Mouse (Mus musculus) kidney, postnatal 0 days (tissue): ENCODE measurements at regions not wholly inside any gene's neighbourhood (a gene's known extent, or its start where the extent isn't known, plus 50 kb on each side); places are given as distances from the start of the nearest gene placed in this dataset.

Experiments used
- ATAC-seq: fragments of 200-750 bp; cut with Nextera tagmentation; replicated peaks from 2 replicates; pipeline ENCODE4 v1.8.0; 2017; ENCODE audit warnings: low read depth, moderate number of reproducible peaks, moderate TSS enrichment, moderate library complexity; ENCODE audit not compliant: low FRiP score
- DNase-seq: peaks from one replicate; pipeline ENCODE4 v3.0.0-alpha.2; 2016; ENCODE audit warnings: low spot score
- H3K27ac ChIP-seq: fragments of 300-500 bp; sonication (generic); 2 replicates; pipeline ENCODE4 v1.5.1; 2014; ENCODE audit warnings: mild to moderate bottlenecking
- H3K27me3 ChIP-seq: fragments of 300-500 bp; sonication (generic); 2 replicates; pipeline ENCODE4 v1.6.1; 2014; ENCODE audit warnings: low read length, mixed read lengths; ENCODE audit not compliant: insufficient read depth
- H3K36me3 ChIP-seq: fragments of 300-500 bp; sonication (generic); 2 replicates; pipeline ENCODE4 v1.6.1; 2014; ENCODE audit warnings: low read length, mixed read lengths; ENCODE audit not compliant: insufficient read depth
- H3K4me1 ChIP-seq: fragments of 300-500 bp; sonication (generic); replicated peaks from 2 replicates; pipeline ENCODE4 v1.6.1; 2014; ENCODE audit warnings: antibody characterized with exemption, low read length, mixed read lengths; ENCODE audit not compliant: insufficient read depth
- H3K4me2 ChIP-seq: fragments of 300-500 bp; sonication (generic); 2 replicates; pipeline ENCODE4 v1.6.1; 2014; ENCODE audit warnings: mild to moderate bottlenecking, low read length, moderate library complexity, mixed read lengths
- H3K4me3 ChIP-seq: fragments of 300-500 bp; sonication (generic); replicated peaks from 2 replicates; pipeline ENCODE4 v1.5.1; 2014; ENCODE audit warnings: low read depth, low read length
- H3K9ac ChIP-seq: fragments of 300-500 bp; sonication (generic); 2 replicates; pipeline ENCODE4 v1.6.1; 2014; ENCODE audit warnings: low read depth, low read length
- H3K9me3 ChIP-seq: fragments of 300-500 bp; sonication (generic); replicated peaks from 2 replicates; pipeline ENCODE4 v1.6.1; 2016; ENCODE audit warnings: low read length, inconsistent platforms, mixed read lengths
- CTCF ChIP-seq: IDR thresholded peaks from 2 replicates; pipeline ENCODE4 v1.5.1; 2016; ENCODE audit warnings: antibody characterized with exemption, low read depth, mild to moderate bottlenecking, moderate library complexity
- WGBS: fragments of 180-500 bp; shearing (Covaris S2); extraction: QIAGEN DNeasy Blood & Tissue Kit; methylation state at CpG from one replicate; pipeline ENCODE4 v1.1.7; 2014; 5-methylcytosine and 5-hydroxymethylcytosine counted together

- DNase-seq (peak; percentile 24), ATAC-seq (no peak)
- Histone ChIP-seq H3K27ac (no peak overlapping the region), H3K36me3 (no peaks in the 10 kb centered on the region), H3K4me2 (no peak overlapping the region), H3K4me1 (no peaks in the 10 kb centered on the region), H3K27me3 (no peaks in the 10 kb centered on the region), H3K4me3 (no peak overlapping the region), H3K9me3 (no peaks in the 10 kb centered on the region), H3K9ac (no peak overlapping the region)
- no peak for TF ChIP-seq CTCF
- 72% methylated on average over 18 of the region's 18 CpGs for WGBS
Measured at GRCm38 (mm10) chr1:57095361-57096247, 117.2 kb upstream of the Satb2 start.

GRCm38 (mm10) chr1:57096248-57096600 lies 117.8 kb upstream of the Satb2 start:
- Histone ChIP-seq H3K4me2 (no peak overlapping the region), H3K36me3 (no peaks in the 10 kb centered on the region), H3K4me3 (no peak overlapping the region), H3K27ac (no peak overlapping the region), H3K4me1 (no peaks in the 10 kb centered on the region), H3K9me3 (no peaks in the 10 kb centered on the region), H3K9ac (no peak overlapping the region), H3K27me3 (no peaks in the 10 kb centered on the region)
- peak; percentile 4 for DNase-seq
- ATAC-seq, result no peak
- 64% methylated on average over 4 of the region's 4 CpGs for WGBS
- TF ChIP-seq CTCF, result no peak

- Histone ChIP-seq H3K4me3 (no peak overlapping the region), H3K36me3 (no peaks in the 10 kb centered on the region), H3K9ac (no peak overlapping the region), H3K27me3 (no peaks in the 10 kb centered on the region), H3K4me1 (no peaks in the 10 kb centered on the region), H3K4me2 (no peak overlapping the region), H3K27ac (no peak overlapping the region), H3K9me3 (no peaks in the 10 kb centered on the region)
- no peak for TF ChIP-seq CTCF
- DNase-seq, result peak; percentile 36
- 56% methylated on average over 8 of the region's 8 CpGs for WGBS
- ATAC-seq, result no peak
Measured at GRCm38 (mm10) chr1:57096740-57097139, 118.3 kb upstream of the Satb2 start.

GRCm38 (mm10) chr1:57100614-57101013 lies 122.2 kb upstream of the Satb2 start:
- no peak for TF ChIP-seq CTCF
- Histone ChIP-seq H3K36me3 (no peaks in the 10 kb centered on the region), H3K27me3 (no peaks in the 10 kb centered on the region), H3K9me3 (no peaks in the 10 kb centered on the region), H3K4me2 (no peak overlapping the region), H3K4me3 (no peak overlapping the region), H3K27ac (no peak overlapping the region), H3K9ac (no peak overlapping the region), H3K4me1 (no peaks in the 10 kb centered on the region)
- WGBS, result 84% methylated on average over 2 of the region's 2 CpGs
- ATAC-seq (no peak), DNase-seq (no peak)

- Histone ChIP-seq H3K9me3 (no peaks in the 10 kb centered on the region), H3K27me3 (no peaks in the 10 kb centered on the region), H3K4me3 (no peak overlapping the region), H3K27ac (no peak overlapping the region), H3K4me1 (no peaks in the 10 kb centered on the region), H3K9ac (no peak overlapping the region), H3K4me2 (no peak overlapping the region), H3K36me3 (no peaks in the 10 kb centered on the region)
- WGBS, result 66% methylated on average over 10 of the region's 10 CpGs
- TF ChIP-seq CTCF, result no peak
- ATAC-seq (no peak), DNase-seq (no peak)
Measured at GRCm38 (mm10) chr1:57107308-57107707, 128.9 kb upstream of the Satb2 start.

- H3K27ac ChIP-seq, result no peak overlapping the region
- no peaks in the 10 kb centered on the region for H3K36me3 ChIP-seq
- ATAC-seq, result no peak
- H3K4me3 ChIP-seq, result no peak overlapping the region
- no peaks in the 10 kb centered on the region for H3K4me1 ChIP-seq
- no peak overlapping the region for H3K4me2 ChIP-seq
- no peak for DNase-seq
- TF ChIP-seq CTCF, result no peak
- H3K9me3 ChIP-seq, result no peaks in the 10 kb centered on the region
- 77% methylated on average over 2 of the region's 2 CpGs for WGBS
- no peaks in the 10 kb centered on the region for H3K27me3 ChIP-seq
- no peak overlapping the region for H3K9ac ChIP-seq
Measured at GRCm38 (mm10) chr1:57120678-57121077, 142.2 kb upstream of the Satb2 start.
